Mouse (Mus musculus): ENCODE data around the gene Dclre1c. TPM values are rescaled to one million over a fixed set of nuclear protein-coding genes. Genes with fewer than 3 reads are reported as not detected.
"Not testable (repeated sequence)": the region's sequence is repeated elsewhere in the genome, so short reads cannot be mapped to it uniquely, and the experiment has no call there.

Gene Dclre1c
- polyA plus RNA-seq (2017; shearing (Covaris generic)) = 10 to 100 TPM; 16.8 to 19.8 TPM

- peak; percentile 90 for ATAC-seq
Observed at GRCm38 (mm10) chr2:3423841-3424578, at the start of gene Dclre1c. Gene Dclre1c, plus strand, starts transcription at chr2:3424131.

- no peak for ATAC-seq
Observed at GRCm38 (mm10) chr2:3387105-3387860, 36.6 kb upstream of the Dclre1c start.

GRCm38 (mm10) chr2:3391945-3392344 is 32.0 kb upstream of the Dclre1c start:
- no peak for ATAC-seq

GRCm38 (mm10) chr2:3397110-3397509 is 26.8 kb upstream of the Dclre1c start, which contains the start of gene Olah:
Gene Olah, minus strand, starts transcription at chr2:3397210.
- not testable (repeated sequence) for ATAC-seq

DNA sequence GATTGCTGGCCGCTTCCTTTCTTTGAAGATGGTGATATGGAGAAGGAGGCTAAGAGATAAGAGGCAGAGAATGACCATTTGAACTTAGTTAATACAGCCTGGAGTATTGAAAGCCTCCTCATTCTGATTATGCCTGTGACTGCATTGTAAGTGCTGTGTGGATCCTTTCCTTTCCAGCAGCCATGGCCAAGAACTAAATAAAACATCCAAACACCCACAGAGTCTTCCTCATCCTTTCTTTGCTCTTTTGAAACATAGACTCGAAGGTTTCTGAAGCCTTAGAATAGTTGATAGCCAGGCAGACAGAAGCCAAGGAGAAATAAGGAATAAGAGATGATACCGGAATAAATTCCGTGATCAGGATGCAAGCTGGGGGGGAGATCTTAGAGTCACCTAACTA is 17.9 kb upstream of the Dclre1c start:
- no peak for ATAC-seq

DNA sequence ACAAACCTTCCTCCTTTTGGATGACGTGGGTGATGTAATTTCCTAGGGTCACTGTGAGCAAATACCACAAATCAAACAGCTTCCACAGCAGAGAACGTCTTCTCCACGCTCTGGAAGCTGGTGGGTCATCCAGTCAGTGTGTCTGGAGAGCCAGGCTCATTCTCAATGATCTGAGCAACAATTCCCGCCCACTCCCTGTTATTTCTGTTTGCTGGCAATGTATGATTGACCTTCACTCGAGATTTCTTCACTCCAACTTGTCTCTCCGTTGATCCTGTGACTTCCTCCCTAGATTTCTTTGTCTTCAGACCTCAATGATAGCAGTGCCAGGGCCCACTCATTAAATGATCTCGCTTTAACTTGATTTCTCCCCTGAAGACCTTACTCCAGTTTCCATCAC is 16.2 kb upstream of the Dclre1c start:
- ATAC-seq = no peak

- ATAC-seq = no peak
Observed at GRCm38 (mm10) chr2:3414241-3414640, 9.7 kb upstream of the Dclre1c start.

GRCm38 (mm10) chr2:3415676-3416075 is 8.3 kb upstream of the Dclre1c start:
- ATAC-seq = no peak

DNA sequence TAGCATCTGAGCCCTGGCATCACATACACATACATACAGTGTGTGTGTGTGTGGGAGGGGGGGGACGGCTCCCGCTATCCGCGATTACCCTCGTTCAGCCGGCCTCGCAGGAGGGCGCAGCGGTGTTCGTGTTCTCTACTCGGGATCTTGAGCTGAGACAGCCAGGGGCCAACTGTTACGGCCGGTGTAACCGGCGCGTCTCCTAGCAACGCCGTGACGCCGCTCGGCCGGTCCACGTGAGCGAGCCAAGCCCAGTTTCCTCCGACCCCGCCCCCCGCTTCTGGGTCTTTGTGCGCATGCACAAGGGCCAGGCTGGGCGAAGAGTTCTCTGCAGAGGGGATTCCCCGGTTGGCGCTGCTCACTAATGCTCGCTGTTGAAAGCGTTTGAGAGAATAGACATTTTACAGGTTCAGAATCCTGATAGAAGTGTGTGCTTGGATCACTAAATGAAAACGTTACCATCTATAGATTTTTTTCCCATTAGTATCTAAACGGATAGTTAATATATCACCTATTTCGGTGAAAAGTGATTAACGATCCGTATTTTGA is 5.0 kb upstream of the Dclre1c start:
- ATAC-seq = peak; percentile 82

DNA sequence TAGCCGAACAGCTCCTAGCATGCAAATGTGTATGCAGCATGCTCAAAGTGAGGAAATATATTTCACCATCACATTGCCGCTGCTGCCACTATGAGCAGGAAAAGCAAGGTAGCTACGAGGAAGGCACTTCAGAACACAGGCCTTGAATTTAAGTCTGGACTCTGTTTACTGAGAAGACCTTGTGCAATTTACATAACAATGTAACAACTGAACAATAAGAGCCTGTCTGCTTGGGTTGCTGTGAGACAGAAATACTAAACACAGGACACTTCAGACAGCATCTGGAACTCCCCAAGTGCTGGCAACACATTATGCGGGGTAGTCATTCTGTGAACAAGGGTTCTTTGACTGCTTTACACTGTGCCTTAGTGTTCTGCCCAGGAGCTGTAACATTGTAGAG is 3.8 kb upstream of the Dclre1c start:
- ATAC-seq = no peak

DNA sequence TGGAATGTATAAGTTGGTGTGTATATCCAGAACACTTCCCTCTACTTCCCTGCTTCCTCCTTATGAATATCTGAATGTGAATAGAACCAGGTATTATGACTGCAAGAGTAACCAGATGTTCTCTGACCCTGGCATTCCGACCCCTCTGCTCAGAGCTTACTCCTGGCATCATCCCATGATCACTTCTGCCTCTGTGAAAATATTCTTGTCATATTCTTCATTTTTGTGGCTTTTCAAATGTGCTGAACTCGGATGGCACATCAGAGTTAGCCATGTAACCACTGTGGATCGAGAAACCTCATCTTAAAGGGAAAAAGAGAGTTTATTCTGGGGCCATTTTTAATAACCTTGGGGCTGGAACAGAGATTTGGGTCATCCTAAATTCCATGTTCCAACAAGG is 1.4 kb upstream of the Dclre1c start, which contains the start of gene Meig1:
Gene Meig1, minus strand, starts transcription at position 101 of the 400 bp plus-strand sequence.
- no peak for ATAC-seq

DNA sequence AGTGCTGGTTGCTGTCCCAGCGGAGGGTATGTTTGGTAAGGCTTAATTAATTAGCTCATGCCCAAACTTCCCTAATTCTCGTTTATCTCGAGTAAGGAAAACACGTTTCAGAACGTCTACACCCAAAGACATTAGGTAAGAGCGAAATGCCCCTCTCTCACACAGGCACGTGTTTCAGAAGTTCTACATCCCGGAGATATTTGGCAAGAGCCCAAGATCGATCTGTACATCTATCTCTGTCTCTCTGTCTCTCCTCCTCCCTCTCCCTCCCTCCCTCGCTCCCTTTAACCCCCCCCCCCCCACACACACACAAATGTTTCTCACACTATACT is 614 bp downstream of the Dclre1c start:
- peak; percentile 4 for ATAC-seq

- ATAC-seq = no peak
Observed at GRCm38 (mm10) chr2:3430956-3431355, 7.0 kb downstream of the Dclre1c start.

DNA sequence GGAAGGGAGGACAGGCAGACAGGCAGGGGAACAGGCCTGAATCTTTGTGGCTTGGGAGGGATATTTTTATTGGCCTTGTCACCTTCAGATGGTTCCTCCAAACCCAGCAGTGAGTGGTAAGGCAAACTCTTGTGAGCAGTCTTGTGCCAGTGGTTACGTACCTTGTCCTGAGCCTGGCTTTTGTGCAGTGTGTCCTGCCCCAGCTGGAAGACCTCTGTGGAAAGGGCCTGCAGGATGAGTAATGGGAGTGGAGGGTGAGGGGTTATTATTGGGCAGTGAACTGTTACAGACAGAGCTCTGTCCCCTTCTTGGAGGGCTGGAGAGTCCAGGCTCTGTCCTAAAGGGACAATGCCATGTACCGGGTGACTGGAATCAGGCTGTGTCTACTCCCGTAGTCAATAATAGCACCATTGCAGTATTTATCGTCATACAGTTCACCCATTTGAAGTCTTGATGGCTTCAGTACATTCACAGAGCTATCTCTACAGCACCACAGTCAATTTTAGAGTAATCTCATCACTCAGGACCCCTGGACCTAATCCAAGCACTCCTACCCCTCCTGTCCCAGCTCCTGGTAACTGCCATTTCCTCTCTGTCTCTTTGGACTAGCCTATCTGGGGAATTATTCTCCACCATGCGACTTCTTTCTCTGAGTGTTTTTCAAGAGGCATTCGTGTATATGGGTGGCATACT is 11.6 kb downstream of the Dclre1c start:
- no peak for ATAC-seq

DNA sequence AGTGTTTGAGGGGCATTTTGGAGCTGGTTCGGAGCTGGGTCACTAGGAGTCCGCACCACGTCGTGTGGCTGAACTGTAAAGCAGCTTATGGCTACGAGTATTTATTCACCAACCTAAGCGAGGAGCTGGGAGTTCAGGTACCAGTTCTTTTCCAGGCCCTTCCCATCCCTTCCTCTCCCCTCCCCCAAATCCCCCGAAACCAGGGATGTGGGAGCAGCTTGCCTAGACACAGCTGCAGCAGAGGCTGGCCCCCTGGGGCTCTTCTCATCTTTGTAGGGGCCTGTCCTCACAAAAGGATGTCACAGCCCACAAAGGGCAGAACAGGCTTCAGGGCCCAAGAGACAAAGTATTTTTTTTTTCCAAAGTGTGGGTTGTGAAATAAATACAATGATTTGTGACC is 14.0 kb downstream of the Dclre1c start:
- ATAC-seq = no peak

- no peak for ATAC-seq
Observed at GRCm38 (mm10) chr2:3444206-3444605, 20.3 kb downstream of the Dclre1c start.

DNA sequence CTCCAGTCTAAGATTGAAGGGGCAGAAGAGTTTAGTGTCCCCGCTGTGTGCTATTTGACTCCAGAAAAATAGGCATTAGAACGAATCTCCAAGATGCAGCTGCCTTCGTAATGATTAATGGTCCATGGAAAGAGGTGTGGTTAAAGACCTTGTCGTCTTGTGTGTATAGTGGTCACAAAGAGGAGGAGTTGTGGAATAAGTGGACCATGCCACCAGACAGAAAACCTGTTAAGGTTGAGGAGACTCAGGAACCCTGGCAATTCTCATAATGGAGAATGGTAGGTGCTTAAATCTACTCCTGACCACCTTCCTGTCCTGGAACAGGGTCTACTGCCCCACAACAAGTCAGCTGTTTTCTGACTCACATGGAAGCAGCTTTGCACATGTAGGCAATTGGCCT is 22.1 kb downstream of the Dclre1c start:
- no peak for ATAC-seq

DNA sequence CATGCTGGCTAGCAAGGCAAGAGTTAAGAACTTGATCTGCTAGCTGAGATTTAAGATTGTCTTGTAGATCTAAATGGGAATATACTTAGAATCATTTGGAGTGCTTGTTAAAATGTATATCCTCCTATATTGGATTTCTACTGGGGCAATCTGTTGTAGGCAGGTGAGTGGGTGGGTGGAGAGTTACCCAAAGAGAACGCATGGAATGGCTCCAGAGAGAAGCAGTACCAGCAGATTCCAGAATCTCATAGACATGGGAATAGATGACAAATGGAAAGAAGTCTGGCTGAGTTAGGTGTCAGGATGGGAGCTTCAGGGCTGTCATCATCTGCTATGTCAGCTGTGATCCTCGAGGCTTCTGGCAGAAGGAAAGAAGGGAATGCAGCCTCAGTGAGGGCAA is 25.5 kb downstream of the Dclre1c start:
- ATAC-seq = no peak

- ATAC-seq = no peak
Observed at GRCm38 (mm10) chr2:3453096-3453495, 29.2 kb downstream of the Dclre1c start.

- no peak for ATAC-seq
Observed at GRCm38 (mm10) chr2:3456590-3456989, 32.7 kb downstream of the Dclre1c start.

- no peak for ATAC-seq
Observed at GRCm38 (mm10) chr2:3473891-3474290, 50.0 kb downstream of the Dclre1c start.

DNA sequence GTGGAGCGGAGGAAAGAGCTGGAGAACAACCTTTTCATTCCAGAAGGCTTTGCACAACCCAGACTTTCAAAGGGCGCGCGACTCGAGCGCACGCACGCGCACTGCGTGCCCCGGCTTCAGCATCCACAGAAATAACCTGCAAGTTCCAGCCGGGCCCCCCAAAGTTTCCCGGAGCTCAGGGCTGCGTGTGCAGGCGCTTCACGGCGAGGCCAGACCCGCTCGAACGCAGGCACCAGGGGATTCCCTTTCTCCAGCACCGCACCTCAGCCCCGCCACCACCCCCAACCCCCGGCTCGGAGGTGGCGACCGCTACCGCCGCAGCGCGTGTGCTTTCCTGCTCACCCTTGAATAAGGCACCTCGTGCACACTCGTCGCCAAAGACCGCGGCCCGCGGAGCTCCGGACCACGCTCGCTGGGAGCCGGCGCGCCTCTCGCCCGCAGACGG is 50.5 kb downstream of the Dclre1c start:
- peak; percentile 47 for ATAC-seq

DNA sequence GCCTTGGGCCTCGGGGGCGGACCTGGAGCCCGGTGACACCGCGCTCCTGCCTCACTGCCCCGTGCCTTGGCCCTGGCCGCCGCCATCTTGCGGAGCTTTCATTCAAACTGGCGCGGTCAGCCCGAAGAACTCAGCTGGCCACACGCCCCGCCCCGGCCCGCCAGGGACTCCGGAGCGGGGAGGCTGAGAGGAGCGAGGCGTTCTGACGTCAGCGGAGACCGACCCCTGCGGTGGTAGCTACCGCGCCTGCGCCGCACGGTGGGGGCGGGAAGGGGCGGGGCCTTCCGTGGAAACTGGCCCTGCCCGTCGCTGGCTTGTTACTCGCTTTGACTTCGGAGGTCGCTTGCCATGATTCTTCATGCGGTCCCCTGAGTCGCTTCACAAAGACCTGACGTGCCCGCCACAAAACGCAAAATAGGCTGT is 50.9 kb downstream of the Dclre1c start, which contains the start of gene Suv39h2:
Gene Suv39h2, minus strand, starts transcription at position 171 of the 423 bp plus-strand sequence.
- peak; percentile 89 for ATAC-seq
